Mouse (Mus musculus): ENCODE measurements around the gene Gm21746. TPM values are rescaled to one million over a fixed set of nuclear protein-coding genes. Genes with fewer than 3 reads are reported as not detected.
"Not testable (repeated sequence)": the region's sequence is repeated elsewhere in the genome, so short reads cannot be mapped to it uniquely, and the experiment has no call there.

The Gm21746 gene
- polyA plus RNA-seq (2016; fragmentation: Nextera tagmentation; extraction: Ambion mirVana) = not detected in 2 replicates

GRCm38 (mm10) chrY:6237895-6238294, at the start of gene Gm21746:
Gene Gm21746, minus strand, starts transcription at chrY:6237995.
- 39% methylated on average over 2 of the region's 3 CpGs for WGBS (ENCODE audit: insufficient replicate concordance)
- ATAC-seq, H3K4me2 ChIP-seq: not testable (repeated sequence)

GRCm38 (mm10) chrY:6266798-6267197, 29.0 kb upstream of the Gm21746 start, which contains the start of gene Gm20873:
Gene Gm20873, plus strand, starts transcription at chrY:6267098.
- not testable (repeated sequence) for H3K9me3 ChIP-seq (replicated peaks); H3K4me1 ChIP-seq; H3K9ac ChIP-seq; ATAC-seq; H3K4me2 ChIP-seq; H3K36me3 ChIP-seq; H3K27ac ChIP-seq; H3K27me3 ChIP-seq (replicated peaks); H3K4me3 ChIP-seq

More at GRCm38 (mm10) chrY:6237895-6238294, at the start of gene Gm21746:
- H3K27me3 ChIP-seq (replicated peaks); H3K36me3 ChIP-seq; H3K4me3 ChIP-seq; H3K9me3 ChIP-seq (replicated peaks); H3K27ac ChIP-seq; H3K4me1 ChIP-seq; H3K9ac ChIP-seq: not testable (repeated sequence)

Other genes starting within 250 kb of the Gm21746 start
- gene Gm20873, start 29.1 kb upstream of the Gm21746 start, polyA plus RNA-seq (2016; fragmentation: Nextera tagmentation; extraction: Ambion mirVana) = not detected in 2 replicates

Data from liver, embryonic 12.5 days (tissue).